Mouse (Mus musculus): Measurements from ENCODE around the gene 3830403N18Rik. TPM values are rescaled to one million over a fixed set of nuclear protein-coding genes. Genes with fewer than 3 reads are reported as not detected.
"Not testable (repeated sequence)": the region's sequence is repeated elsewhere in the genome, so short reads cannot be mapped to it uniquely, and the experiment has no call there.

The 3830403N18Rik gene
- 1 to 10 TPM in 1 of 4 experiments, under 1 TPM in 3; 0.44 to 1.8 (median 0.83) TPM for total RNA-seq (2022)

GRCm38 (mm10) chrX:56136336-56136909 is at the start of gene 3830403N18Rik:
TSS of gene 3830403N18Rik (plus strand) at chrX:56136572.
- DNase-seq (ENCODE audit: low spot score) = not testable (repeated sequence)

- no peak for DNase-seq (ENCODE audit: low spot score)
These were observed 15.0 kb downstream of the 3830403N18Rik start for GRCm38 (mm10) chrX:56151396-56151795.

- DNase-seq (ENCODE audit: low spot score) = not testable (repeated sequence)
These were observed 50.1 kb downstream of the 3830403N18Rik start for GRCm38 (mm10) chrX:56186449-56186848.

Other genes with a start within 250 kb of the 3830403N18Rik start
- gene Gm773, start 76.3 kb downstream of the 3830403N18Rik start, total RNA-seq (2022) = not detected
- gene Zfp449, start 209.8 kb downstream of the 3830403N18Rik start, total RNA-seq (2022) = 1 to 10 TPM; 3.5 to 5.8 (median 4.6) TPM
- gene Smim10l2a, start 238.0 kb downstream of the 3830403N18Rik start, total RNA-seq (2022) = under 1 TPM in 3 of 4 experiments, not detected in 1; 0.16 to 0.35 (median 0.26) TPM